Mouse (Mus musculus) spleen, postnatal 14 days (tissue): ENCODE results near the gene C030005K15Rik.
"Not testable (repeated sequence)": the region's sequence is repeated elsewhere in the genome, so short reads cannot be mapped to it uniquely, and the experiment has no call there.

Source experiments
- DNase-seq, 2 experiments: peaks; one replicate each; pipeline ENCODE4 v3.0.0; 2021 to 2022; ENCODE audit warnings: low spot score in 2 of 2

The C030005K15Rik gene

GRCm38 (mm10) chr10:97726655-97727054 is at the start of gene C030005K15Rik:
Gene C030005K15Rik, minus strand, starts transcription at chr10:97726755.
- not testable (repeated sequence) for DNase-seq

DNA sequence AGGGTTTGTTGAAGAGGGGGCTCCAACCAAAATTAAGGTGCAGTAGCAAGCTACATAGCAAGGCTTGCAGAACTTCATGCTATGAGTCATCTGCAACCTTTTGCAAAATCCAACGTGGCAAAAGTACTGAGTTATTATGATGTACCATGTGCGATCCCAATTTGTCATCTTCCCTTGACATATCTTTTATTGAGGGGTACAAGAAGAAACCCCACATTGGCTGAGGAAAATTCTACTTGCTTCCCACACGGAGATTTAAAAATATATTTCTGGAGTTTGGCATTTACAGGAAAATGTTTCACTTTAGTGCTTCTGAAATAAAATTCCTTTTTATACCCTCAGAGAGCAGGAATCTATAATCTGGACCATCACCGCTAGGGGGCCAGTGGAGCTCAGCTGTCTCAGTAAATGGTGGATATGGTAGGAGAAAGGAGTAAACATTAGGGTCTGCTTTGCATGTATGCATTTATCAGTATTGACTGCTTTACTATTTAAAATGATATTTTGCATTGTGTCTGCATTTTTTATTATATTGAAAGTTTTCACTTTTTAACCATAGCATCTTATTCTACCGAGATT is 41.7 kb upstream of the C030005K15Rik start:
- DNase-seq, result no peak

DNA sequence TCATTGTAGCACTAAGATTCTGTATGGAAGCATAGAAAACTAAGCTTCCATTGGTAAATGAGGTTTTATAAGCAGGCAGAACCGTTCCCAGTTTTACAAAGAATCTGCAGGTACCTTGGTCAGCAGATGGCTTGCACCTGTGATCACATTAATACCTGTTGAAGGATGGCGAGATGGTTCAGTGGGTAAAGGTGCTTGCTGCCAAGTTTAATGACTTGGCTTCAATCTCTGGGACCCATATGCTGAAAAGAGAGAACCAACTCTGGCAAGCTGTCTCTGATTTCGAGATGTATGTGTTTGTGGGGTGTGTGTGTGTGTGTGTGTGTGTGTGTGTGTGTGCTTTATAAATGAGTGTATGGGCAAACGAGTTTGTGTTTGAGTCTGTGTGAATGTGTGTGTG is 27.3 kb upstream of the C030005K15Rik start:
- no peak for DNase-seq

DNA sequence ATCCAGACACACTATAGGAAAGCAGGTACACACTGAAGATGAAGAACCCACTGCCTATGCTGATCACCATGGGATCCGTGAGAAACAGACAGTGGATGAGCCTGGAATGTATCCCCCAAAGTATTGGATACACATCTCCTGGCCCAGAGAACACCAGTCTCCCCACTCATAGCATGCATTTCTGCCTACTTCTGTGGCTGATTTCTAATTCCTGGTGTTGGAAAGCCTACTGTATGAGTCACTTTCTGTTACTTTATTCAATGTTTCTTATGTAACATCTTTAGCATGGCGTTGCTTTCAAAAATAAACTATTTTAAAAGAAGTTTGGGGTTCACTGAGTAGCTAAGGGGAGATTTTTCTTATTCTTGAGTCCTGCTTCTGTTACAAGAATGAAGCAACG is 20.7 kb upstream of the C030005K15Rik start:
- no peak for DNase-seq

DNA sequence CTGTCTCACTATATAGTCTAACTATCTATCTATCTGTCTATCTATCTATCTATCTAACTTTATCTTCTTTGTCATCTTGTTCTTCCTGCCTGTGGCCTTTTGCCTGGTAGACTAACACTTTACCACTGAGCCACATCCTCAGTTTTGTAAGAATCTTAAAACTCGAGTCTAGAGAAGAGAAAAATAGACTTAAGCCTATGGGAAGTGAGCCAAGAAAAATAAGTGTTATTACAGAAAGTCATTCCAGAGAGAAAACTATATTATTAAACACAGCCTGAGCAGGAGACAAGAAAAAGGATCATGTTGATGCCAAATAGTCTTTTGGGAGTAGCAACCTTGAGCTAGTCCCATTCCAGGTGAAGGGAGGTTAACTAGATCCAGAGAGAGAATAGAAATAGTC is 626 bp downstream of the C030005K15Rik start:
- DNase-seq, result no peak

- no peak for DNase-seq
Observed at GRCm38 (mm10) chr10:97722709-97723108, 3.8 kb downstream of the C030005K15Rik start.

DNA sequence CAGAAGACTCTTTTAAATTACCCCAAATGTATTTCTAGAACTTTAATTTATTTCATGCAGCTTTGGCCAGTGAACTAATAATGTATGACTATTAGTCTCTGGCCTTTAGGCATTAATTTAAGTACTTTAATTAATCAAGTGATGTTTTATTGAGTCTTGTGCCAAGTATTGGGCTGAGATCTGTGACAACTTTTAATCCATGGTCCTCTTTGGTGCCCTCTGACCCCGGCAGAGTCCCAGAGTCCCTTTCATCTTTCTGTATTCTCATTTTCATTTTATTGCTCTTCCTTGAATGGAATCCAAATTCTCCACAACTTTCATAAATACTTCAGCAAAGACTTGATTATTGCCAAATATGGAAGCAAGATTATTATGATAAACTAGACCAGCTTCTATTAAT is 5.9 kb downstream of the C030005K15Rik start:
- DNase-seq, result no peak

GRCm38 (mm10) chr10:97718021-97718420 is 8.5 kb downstream of the C030005K15Rik start:
- no peak for DNase-seq

DNA sequence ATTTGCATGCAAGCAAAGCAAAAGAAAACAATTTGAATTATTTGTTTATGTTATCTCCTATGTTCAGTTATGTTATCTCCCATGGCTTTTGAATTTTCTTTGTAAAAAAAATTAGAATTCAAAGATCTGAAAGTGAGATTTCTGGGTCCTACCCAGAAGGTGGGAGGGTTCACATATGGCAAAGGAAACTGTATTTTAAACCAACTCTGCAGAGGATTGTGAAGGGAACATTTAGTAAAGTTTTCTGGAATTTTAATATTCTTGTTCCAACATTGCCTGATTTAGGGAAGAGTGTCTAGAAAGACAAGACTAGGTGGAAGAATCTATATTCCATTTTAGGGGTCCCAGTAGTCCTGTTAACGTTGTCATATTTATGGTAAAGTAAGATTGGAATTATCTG is 9.3 kb downstream of the C030005K15Rik start:
- no peak for DNase-seq

DNA sequence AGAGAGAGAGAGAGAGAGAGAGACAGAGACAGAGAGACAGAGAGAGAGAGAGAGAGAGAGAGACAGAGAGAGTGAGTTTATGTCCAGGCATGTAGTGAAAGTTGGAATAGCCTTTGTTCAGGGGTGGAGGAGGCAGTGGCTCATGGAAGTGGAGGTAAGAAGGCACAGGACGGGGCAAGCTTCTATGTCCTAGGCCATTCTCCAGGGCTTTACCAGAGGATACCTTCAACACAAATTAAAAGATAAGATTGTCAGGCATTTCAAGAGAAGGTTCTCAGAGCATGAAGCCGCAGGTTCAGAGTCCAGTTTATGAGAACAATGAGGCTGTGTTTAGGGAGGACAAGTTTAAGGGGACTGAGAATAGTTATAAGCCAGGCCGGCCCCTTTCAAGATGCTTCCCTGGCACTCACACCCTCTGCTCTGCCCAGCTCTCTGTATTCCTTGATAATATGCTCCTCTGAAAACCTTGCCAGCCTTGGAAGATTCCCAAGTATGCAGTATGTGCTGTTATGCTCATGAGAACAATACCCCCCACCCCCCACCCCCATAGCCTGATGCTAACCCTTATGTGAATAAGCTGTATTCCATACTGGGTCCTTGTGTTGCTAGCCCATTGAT is 11.2 kb downstream of the C030005K15Rik start:
- no peak for DNase-seq

DNA sequence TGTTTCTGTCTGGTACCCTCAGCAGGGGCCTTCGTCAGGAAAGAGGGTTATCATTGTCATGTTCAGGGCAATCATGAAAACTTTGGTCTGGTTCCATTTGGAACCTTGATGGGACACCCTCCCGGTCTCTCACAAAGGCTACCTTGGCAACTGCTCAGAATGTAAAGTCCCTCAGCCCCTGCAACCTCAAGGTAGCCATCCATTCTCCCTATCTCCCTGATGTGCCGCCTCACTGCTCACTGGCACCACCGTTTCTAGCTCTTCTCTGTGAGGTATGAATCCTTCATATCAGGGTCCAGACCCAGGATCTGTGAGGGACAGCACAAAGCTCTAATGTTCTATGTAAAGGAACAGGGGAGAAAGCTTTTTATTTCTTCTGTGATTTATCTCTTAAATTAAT is 12.0 kb downstream of the C030005K15Rik start:
- DNase-seq, result no peak

GRCm38 (mm10) chr10:97712687-97713086 is 13.9 kb downstream of the C030005K15Rik start:
- DNase-seq, result no peak

DNA sequence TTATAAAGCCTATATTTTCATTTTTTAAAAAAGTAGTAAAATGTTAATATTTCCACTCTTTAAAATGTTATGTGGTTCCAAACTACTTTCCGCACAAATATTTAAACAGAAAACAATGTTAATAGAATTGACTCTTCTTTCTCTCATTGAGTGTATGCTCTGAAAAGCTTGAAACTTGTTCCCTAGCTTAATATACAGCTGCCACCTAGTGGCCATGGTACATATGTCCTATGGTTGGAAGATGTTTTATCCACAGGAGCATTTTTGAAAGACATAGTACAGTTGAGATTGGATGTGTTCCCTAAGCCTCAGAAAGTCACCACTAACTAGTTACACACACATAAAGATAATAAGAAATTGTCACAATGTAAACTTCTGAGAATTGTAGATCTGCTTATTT is 22.0 kb downstream of the C030005K15Rik start:
- no peak for DNase-seq

GRCm38 (mm10) chr10:97702321-97702720 is 24.2 kb downstream of the C030005K15Rik start:
- no peak for DNase-seq

- peak in 1 of 2 experiments; percentile 6 for DNase-seq
Observed at GRCm38 (mm10) chr10:97693398-97694135, 33.0 kb downstream of the C030005K15Rik start.

DNA sequence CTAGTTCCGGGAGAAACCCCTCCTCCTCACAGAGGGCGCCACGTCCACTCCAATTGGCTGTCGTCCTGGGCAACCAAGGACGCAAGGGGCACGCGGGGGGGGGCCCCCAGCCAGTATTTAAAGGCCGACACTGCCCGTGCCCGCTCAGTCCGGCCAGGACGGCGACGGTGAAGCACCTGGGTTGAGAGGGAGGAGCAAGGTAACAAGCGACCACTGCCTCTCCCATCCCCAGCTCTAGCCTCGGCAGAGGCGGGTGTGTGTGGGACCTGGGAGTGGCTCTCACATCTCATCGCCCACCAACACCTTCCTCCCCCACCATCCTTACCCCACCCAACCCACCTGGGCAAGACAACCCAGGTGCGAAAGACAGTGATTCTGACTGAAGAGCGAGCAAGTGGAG is 33.6 kb downstream of the C030005K15Rik start, which contains the start of gene Ccer1:
Gene Ccer1 (plus strand): TSS at position 147 of the 400 bp plus-strand sequence.
- DNase-seq, result no peak

GRCm38 (mm10) chr10:97689425-97689824 is 37.1 kb downstream of the C030005K15Rik start:
- no peak for DNase-seq

DNA sequence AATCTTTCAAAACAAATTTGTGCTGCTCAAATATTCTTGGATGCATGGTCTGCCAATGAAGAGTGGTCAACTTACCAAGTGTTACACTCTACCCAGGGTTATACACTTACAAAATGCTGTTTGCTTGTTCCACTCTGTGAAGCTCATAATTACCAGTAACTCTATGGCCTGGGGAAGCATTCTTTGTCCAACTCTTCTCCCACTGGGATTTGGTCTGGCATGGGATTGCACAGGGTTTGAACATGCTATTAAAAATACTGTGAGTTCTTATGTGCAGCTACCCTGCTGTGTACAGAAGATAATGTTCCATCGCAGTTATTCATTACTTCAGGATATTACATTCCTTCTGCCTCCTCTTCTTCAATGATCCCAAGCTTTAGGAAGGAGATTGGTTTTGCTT is 39.4 kb downstream of the C030005K15Rik start:
- DNase-seq, result no peak

DNA sequence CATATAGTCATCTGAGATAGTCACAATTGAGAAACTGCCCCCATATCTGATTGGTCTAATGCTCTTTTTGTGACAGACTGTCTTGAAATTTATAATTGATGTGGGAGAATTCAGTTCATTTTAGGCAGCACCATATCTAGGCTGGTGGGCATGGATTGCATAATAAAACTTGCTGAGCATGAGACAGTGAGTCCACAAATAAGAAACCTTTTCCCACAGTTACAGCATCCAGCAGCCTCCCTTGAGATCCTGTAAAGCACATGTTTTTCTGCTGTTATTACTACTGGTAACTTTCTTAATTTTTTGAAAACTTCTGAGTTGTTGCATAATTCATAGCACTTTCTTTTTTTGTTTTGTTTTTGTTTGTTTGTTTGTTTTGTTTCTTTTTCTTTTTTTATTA is 43.6 kb downstream of the C030005K15Rik start:
- no peak for DNase-seq
